Mouse (Mus musculus): ENCODE results near the gene Mtg1. TPM values are rescaled to one million over a fixed set of nuclear protein-coding genes. Genes with fewer than 3 reads are reported as not detected.

The Mtg1 gene
- polyA plus RNA-seq, 1 experiment: 18.2 TPM

- no peak for DNase-seq
- H3K4me3 ChIP-seq (replicated peaks; ENCODE audit: extremely low read depth, low read depth, low read length): no peak overlapping the region
- TF ChIP-seq CTCF (IDR thresholded peaks at IDR 0.05; ENCODE audit: insufficient read depth, low read length) (peak; percentile 27), POLR2A (IDR thresholded peaks at IDR 0.05; ENCODE audit: borderline replicate concordance, extremely low read depth, low read depth, low read length) (no peak)
- H3K4me1 ChIP-seq (ENCODE audit: control insufficient read depth, insufficient read depth, low read length): no peaks in the 10 kb centered on the region
- WGBS: 62% methylated on average over 18 of the region's 18 CpGs
Observed at GRCm38 (mm10) chr7:140186646-140187620, 49.6 kb downstream of the Mtg1 start.

DNA sequence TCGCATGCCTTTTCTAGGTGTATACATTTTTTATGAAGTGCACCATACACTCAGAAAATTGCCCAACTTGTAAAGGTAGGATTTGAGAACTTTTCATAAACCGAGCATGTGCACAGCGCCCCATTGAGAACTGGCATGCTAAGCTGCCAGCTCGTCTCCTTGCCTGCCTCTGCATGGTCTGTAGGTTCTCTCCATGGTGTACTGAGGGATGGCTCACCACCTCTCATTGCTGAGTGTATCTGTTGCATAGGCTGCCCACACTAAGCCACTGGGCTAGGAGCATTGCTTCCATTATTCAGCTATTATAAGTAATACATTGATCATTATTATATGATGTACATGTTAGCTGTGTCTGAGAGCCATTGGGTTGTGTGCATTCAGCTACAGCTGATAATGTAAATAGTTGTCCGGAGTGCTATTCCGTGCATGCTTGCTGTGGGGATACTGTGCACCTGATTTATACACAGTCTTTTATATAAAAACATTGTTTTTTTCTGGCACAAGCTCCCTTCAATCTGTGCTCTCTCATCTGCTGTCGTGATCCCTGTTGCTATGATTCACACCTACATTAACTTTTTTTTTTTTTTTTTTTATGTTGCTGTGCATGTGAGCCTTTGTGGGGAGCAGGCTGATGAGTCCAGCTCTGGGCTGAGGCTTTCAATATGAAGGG, 50.5 kb downstream of the Mtg1 start:
- H3K4me1 ChIP-seq (ENCODE audit: control insufficient read depth, insufficient read depth, low read length): no peaks in the 10 kb centered on the region
- no peak for TF ChIP-seq CTCF (IDR thresholded peaks at IDR 0.05; ENCODE audit: insufficient read depth, low read length)
- TF ChIP-seq POLR2A (IDR thresholded peaks at IDR 0.05; ENCODE audit: borderline replicate concordance, extremely low read depth, low read depth, low read length): no peak
- no peak for DNase-seq
- H3K4me3 ChIP-seq (replicated peaks; ENCODE audit: extremely low read depth, low read depth, low read length): no peak overlapping the region
- WGBS: 76% methylated on average over 7 of the region's 7 CpGs

GRCm38 (mm10) chr7:140188391-140189328, 51.3 kb downstream of the Mtg1 start:
- 55% methylated on average over 4 of the region's 4 CpGs for WGBS
- Histone ChIP-seq H3K4me1 (ENCODE audit: control insufficient read depth, insufficient read depth, low read length) (no peaks in the 10 kb centered on the region), H3K4me3 (replicated peaks; ENCODE audit: extremely low read depth, low read depth, low read length) (no peak overlapping the region)
- no peak for DNase-seq
- TF ChIP-seq CTCF (IDR thresholded peaks at IDR 0.05; ENCODE audit: insufficient read depth, low read length): no peak
- no peak for TF ChIP-seq POLR2A (IDR thresholded peaks at IDR 0.05; ENCODE audit: borderline replicate concordance, extremely low read depth, low read depth, low read length)

DNA sequence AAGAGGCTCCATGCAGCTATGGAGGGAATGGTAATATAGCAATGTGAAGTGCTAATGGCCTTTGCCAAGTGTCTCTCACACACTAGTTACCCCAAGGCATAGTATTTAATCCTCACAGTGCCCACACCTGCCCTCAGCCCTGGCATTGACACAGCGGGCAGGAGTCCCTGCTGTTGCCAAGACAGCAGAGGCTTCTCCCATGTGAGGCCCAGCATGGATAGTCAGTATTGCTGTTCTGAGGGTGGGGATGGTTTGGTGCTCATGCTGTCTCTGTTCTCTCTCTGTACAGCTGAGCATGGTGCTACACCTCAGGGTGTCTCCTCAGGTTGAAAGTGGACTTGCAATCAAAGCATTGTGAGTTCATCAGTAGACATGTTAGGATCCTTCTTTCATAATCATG, 53.1 kb downstream of the Mtg1 start:
- no peak for DNase-seq
- no peak for TF ChIP-seq POLR2A (IDR thresholded peaks at IDR 0.05; ENCODE audit: borderline replicate concordance, extremely low read depth, low read depth, low read length)
- 84% methylated on average over 1 of the region's 1 CpGs for WGBS
- Histone ChIP-seq H3K4me3 (replicated peaks; ENCODE audit: extremely low read depth, low read depth, low read length) (no peak overlapping the region), H3K4me1 (ENCODE audit: control insufficient read depth, insufficient read depth, low read length) (no peaks in the 10 kb centered on the region)

DNA sequence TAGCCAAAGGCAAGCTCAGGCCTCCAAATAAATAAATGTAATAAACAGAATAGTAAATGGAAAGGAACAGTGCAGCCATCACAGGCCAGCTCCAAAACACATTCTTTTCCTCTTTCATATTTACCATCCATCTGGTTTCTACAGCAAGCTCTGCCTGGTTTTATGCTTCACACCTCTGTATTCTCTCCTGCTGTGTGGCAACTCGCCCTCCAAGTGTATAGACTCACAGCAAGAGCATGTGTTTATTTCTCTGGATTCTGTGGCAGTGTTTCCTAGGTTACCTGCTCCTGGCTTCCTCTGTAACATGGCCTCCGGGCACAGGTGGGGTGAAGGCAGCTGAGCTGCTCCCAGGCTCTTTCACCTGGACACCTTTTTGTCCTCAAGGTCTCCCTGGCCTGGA, 55.1 kb downstream of the Mtg1 start:
- H3K4me1 ChIP-seq (ENCODE audit: control insufficient read depth, insufficient read depth, low read length): no peaks in the 10 kb centered on the region
- DNase-seq: no peak
- WGBS: 39% methylated on average over 2 of the region's 2 CpGs
- TF ChIP-seq POLR2A (IDR thresholded peaks at IDR 0.05; ENCODE audit: borderline replicate concordance, extremely low read depth, low read depth, low read length) (no peak), CTCF (IDR thresholded peaks at IDR 0.05; ENCODE audit: insufficient read depth, low read length) (no peak)
- no peak overlapping the region for H3K4me3 ChIP-seq (replicated peaks; ENCODE audit: extremely low read depth, low read depth, low read length)

DNA sequence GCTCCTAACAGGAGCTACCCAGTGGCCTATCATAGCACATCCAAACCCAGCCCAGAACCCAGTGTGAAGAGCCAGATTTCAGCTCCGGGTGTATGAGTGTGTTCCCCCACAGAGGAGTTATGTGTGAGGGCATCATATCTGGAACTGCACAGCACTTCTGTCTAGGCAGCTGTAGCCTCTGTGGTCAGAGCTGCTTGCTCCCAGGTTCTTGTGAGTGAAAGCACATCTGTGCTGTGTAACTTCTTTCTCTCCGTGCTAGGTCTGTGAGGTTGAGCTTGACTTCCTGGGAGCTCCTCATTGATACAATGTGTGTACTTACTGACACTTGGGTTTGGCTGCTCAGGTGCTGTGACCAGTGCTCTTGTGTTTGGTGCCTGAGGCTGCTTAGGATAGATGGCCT, 55.5 kb downstream of the Mtg1 start:
- no peak for TF ChIP-seq CTCF (IDR thresholded peaks at IDR 0.05; ENCODE audit: insufficient read depth, low read length)
- no peak for TF ChIP-seq POLR2A (IDR thresholded peaks at IDR 0.05; ENCODE audit: borderline replicate concordance, extremely low read depth, low read depth, low read length)
- Histone ChIP-seq H3K4me3 (replicated peaks; ENCODE audit: extremely low read depth, low read depth, low read length) (no peak overlapping the region), H3K4me1 (ENCODE audit: control insufficient read depth, insufficient read depth, low read length) (no peaks in the 10 kb centered on the region)
- DNase-seq: no peak
- 69% methylated on average over 2 of the region's 2 CpGs for WGBS

GRCm38 (mm10) chr7:140194031-140194430, 56.7 kb downstream of the Mtg1 start:
- Histone ChIP-seq H3K4me1 (ENCODE audit: control insufficient read depth, insufficient read depth, low read length) (no peaks in the 10 kb centered on the region), H3K4me3 (replicated peaks; ENCODE audit: extremely low read depth, low read depth, low read length) (no peak overlapping the region)
- no peak for DNase-seq
- TF ChIP-seq CTCF (IDR thresholded peaks at IDR 0.05; ENCODE audit: insufficient read depth, low read length) (no peak), POLR2A (IDR thresholded peaks at IDR 0.05; ENCODE audit: borderline replicate concordance, extremely low read depth, low read depth, low read length) (no peak)
- 78% methylated on average over 4 of the region's 4 CpGs for WGBS

DNA sequence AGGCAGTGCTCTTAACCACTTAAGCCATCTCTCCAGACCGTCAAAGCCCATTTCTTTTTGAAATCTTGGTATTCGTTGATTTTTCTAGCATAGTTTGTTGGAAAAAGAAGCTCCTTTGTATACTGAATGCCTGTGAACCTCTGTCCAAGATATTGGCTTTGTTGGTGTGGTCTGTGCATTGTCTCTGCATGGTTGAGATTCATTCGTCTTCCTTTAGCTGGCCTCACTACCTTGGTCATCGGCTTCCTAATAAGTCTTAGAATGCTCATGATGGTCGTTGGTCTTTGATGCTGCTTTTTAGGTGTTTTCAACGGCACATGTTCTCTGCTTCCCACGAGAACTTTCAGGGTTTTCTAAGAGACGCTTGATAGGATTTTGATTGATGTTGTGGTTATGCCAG, 58.6 kb downstream of the Mtg1 start:
- WGBS: 72% methylated on average over 8 of the region's 8 CpGs
- no peaks in the 10 kb centered on the region for H3K4me1 ChIP-seq (ENCODE audit: control insufficient read depth, insufficient read depth, low read length)
- TF ChIP-seq CTCF (IDR thresholded peaks at IDR 0.05; ENCODE audit: insufficient read depth, low read length) (no peak), POLR2A (IDR thresholded peaks at IDR 0.05; ENCODE audit: borderline replicate concordance, extremely low read depth, low read depth, low read length) (no peak)
- H3K4me3 ChIP-seq (replicated peaks; ENCODE audit: extremely low read depth, low read depth, low read length): no peak overlapping the region
- DNase-seq: no peak

Other genes starting within 250 kb of the Mtg1 start
- gene Kndc1, start 242.9 kb upstream of the Mtg1 start, polyA plus RNA-seq (2012; rRNA removed): 4.8 and 5.6 TPM in 2 replicates
- gene Utf1, start 193.8 kb upstream of the Mtg1 start, polyA plus RNA-seq (2012; rRNA removed): 0.09 TPM in 1 of 2 replicates, not detected in the other
- 5.6 and 6.8 TPM in 2 replicates for gene 6430531B16Rik, start 158.8 kb upstream of the Mtg1 start, polyA plus RNA-seq (2012; rRNA removed)
- 19.2 and 21.2 TPM in 2 replicates for gene Adam8, start 145.0 kb upstream of the Mtg1 start, polyA plus RNA-seq (2012; rRNA removed)
- 75.7 and 85.5 TPM in 2 replicates for gene Zfp511, start 101.2 kb upstream of the Mtg1 start, polyA plus RNA-seq (2012; rRNA removed)
- 19.4 and 25.3 TPM in 2 replicates for gene Tubgcp2, start 100.9 kb upstream of the Mtg1 start, polyA plus RNA-seq (2012; rRNA removed)
- gene Msx3, start 88.5 kb upstream of the Mtg1 start, polyA plus RNA-seq (2012; rRNA removed): not detected in 2 replicates
- 0.20 and 0.27 TPM in 2 replicates for gene Caly, start 55.0 kb upstream of the Mtg1 start, polyA plus RNA-seq (2012; rRNA removed)
- gene Prap1, start 44.2 kb upstream of the Mtg1 start, polyA plus RNA-seq (2012; rRNA removed): not detected in 2 replicates
- gene Fuom, start 35.1 kb upstream of the Mtg1 start, polyA plus RNA-seq (2012; rRNA removed): 20.4 and 27.3 TPM in 2 replicates
- gene Paox, start 21.8 kb upstream of the Mtg1 start, polyA plus RNA-seq (2012; rRNA removed): 6.7 and 11.2 TPM in 2 replicates
- gene Echs1, start 21.1 kb upstream of the Mtg1 start, polyA plus RNA-seq (2012; rRNA removed): 62.4 and 71.8 TPM in 2 replicates
- 0.25 and 0.27 TPM in 2 replicates for gene Sprn, start 17.3 kb downstream of the Mtg1 start, polyA plus RNA-seq (2012; rRNA removed)
- not detected in 2 replicates for gene Olfr522, start 27.2 kb downstream of the Mtg1 start, polyA plus RNA-seq (2012; rRNA removed)
- gene Olfr523, start 35.7 kb downstream of the Mtg1 start, polyA plus RNA-seq (2012; rRNA removed): not detected in 2 replicates
- not detected in 2 replicates for gene Olfr524, start 68.4 kb downstream of the Mtg1 start, polyA plus RNA-seq (2012; rRNA removed)
- gene Cd163l1, start 80.7 kb downstream of the Mtg1 start, polyA plus RNA-seq (2012; rRNA removed): 1.7 and 2.8 TPM in 2 replicates
- gene 5830411N06Rik, start 109.7 kb downstream of the Mtg1 start, polyA plus RNA-seq (2012; rRNA removed): 0.58 and 0.78 TPM in 2 replicates
- not detected in 2 replicates for gene Olfr525, start 183.3 kb downstream of the Mtg1 start, polyA plus RNA-seq (2012; rRNA removed)
- gene Olfr527, start 196.5 kb downstream of the Mtg1 start, polyA plus RNA-seq (2012; rRNA removed): not detected in 2 replicates
- gene Olfr60, start 224.1 kb downstream of the Mtg1 start, polyA plus RNA-seq (2012; rRNA removed): 0.32 TPM in 1 of 2 replicates, not detected in the other
- not detected in 2 replicates for gene Olfr530, start 238.8 kb downstream of the Mtg1 start, polyA plus RNA-seq (2012; rRNA removed)